Mouse (Mus musculus): ENCODE data around the gene Daxx.

DNA sequence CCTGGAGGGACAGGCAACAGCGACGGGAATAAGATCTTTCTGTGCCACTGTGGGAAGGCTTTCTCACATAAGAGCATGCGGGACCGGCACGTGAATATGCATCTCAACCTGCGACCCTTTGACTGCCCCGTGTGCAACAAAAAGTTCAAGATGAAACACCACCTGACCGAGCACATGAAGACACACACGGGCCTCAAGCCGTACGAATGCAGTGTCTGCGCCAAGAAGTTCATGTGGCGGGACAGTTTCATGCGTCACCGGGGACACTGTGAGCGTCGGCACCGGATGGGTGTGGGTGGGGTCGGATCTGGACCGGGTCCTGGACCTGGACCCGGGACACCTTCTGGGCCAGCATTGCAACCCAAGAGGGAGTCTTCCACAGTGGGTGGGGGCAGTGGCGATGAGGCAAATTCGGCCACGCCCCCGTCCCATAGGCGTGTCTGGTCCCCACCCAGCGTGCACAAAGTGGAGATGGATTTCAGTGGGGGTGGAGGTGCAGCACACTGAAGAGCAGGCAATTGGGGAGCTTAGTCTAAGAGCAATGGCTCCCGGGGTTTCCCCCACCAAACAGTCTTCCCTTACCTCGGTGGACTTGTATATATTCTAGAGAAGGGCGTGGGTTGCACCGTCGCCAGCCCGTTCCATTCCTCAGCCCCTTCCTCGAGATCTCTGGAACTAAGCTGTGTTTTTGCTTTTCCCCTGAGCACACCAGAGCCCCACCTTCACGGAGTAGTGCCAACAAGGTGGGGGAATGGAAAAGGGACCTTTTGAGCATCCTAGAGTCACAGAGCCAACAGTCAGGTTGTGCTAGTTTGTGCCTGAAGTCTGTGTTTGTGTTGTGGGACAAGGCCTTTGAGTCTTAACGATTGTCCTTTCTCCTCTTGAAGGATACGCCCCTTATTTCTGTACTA is 9.3 kb downstream of the Daxx start:
- TF ChIP-seq CTCF (IDR thresholded peaks at IDR 0.05; ENCODE audit: borderline replicate concordance, control insufficient read depth, extremely low read depth, insufficient read depth, low read length, poor library complexity) (no peak), POLR2A (IDR thresholded peaks at IDR 0.05; ENCODE audit: control insufficient read depth, extremely low read depth, insufficient read depth, low read length, poor library complexity) (no peak)

Measured in thymus, adult 2 months (tissue).